Mouse (Mus musculus) liver, embryonic 14 days (tissue): Measurements from ENCODE around the gene Gm26741. TPM values are rescaled to one million over a fixed set of nuclear protein-coding genes. Genes with fewer than 3 reads are reported as not detected.

ENCODE experiments used
- polyA plus RNA-seq: library from polyadenylated mRNA; depleted of rRNA; stranded (reverse); fragments of >200 nt; gene quantifications from 2 replicates; pipeline ENCODE4 v1.2.3, GENCODE M21; 2012; rRNA removed

The Gm26741 gene
- polyA plus RNA-seq, result not detected in 2 replicates

DNA sequence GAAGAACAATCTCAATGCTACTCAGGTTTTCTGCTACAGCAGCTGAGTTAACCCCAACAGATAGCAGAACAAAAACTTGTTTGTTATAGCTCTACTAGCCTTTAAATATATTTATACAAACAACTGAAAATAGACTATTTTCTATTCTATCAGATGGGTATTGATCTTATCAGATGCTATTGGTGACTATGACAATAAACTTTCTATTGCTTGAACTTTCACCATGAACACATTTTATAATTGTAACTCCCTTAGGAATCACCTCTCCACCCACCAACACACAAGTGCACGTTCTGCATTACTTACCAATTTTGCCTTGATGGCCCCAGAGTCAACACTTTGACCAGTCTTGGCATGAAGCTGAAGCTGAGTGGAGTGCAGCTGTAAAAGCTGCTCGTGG is at the start of gene Gm26741:
Gene Gm26741, plus strand, starts transcription at position 301 of the 400 bp plus-strand sequence.

DNA sequence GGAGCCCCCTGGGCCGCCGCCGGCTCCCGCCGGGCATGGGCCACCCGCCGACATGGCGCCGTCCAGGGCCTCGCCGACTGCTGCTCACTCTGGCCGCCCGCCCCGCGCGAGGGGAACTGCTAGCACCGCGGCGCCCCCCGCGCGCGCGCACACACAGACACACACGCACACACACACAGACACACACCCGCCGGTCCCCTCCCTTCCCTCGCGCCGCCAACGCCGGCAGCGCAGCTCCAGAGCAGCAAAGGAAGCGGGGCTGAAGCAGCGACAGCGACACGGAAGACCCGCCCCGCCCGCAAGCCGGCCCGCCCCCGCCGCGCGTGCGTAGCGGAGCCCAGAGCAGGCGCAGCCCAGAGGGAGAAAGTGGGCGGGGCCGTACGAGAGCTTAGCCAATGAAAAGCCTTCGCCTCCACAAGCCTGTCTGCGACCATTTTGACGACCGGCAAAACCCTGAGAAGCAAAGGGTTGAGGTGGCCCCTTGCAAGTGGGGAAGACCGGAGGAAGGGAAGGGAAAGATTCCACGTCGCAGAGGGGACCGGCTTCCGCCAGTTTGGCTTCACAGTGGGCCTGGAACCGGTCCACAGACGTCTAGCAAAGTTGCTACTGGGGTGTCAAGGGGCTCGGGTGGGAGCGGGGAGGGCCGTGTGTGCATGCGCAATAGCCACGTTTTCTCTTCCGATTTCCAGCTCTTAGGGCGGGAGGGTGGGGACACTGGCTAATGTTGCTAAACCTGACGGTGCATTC is 23.5 kb downstream of the Gm26741 start, which contains the start of gene Gopc:
Gene Gopc, minus strand, starts transcription at position 280 of the 747 bp plus-strand sequence.

DNA sequence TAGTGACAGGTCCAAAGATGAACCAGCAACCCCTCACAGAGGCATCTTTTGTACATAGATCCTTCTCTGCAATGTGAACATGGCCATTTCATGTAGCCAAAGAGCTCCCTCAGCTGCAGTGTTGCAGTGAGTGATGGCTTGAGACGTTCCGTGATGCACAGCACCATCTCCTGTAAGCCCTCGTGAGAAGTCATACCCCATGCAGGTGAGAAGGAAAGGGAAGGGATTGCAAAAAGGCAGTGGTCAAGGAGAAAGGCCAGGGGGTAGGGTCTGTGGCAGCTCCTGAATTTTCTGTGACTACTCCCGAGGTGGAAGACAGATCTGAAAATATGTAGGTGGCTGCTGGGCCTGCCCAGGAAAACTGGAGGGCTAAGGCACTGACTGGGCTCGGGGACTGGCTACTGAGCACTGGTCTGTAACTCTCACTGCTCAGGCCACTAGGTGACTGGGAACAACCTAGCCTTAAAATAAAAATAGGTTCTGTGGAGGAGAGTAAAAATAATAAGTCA is 30.4 kb downstream of the Gm26741 start, which contains the start of gene Nepn:
Gene Nepn, plus strand, starts transcription at position 51 of the 509 bp plus-strand sequence.

Other genes starting within 250 kb of the Gm26741 start
- gene Ros1, start 163.5 kb upstream of the Gm26741 start, polyA plus RNA-seq, result 0.01 and 0.03 TPM in 2 replicates
- 1.8 and 2.1 TPM in 2 replicates for gene Dcbld1, start 125.1 kb upstream of the Gm26741 start, polyA plus RNA-seq
- gene Gopc, start 23.4 kb downstream of the Gm26741 start, polyA plus RNA-seq, result 2.5 and 3.6 TPM in 2 replicates
- gene Nepn, start 30.2 kb downstream of the Gm26741 start, polyA plus RNA-seq, result 0.01 TPM in 1 of 2 replicates, not detected in the other
- gene Nus1, start 58.8 kb downstream of the Gm26741 start, polyA plus RNA-seq, result 8.5 and 10.2 TPM in 2 replicates